Mouse (Mus musculus) limb, embryonic 11.5 days (tissue): ENCODE data around the gene Stt3b. TPM values are rescaled to one million over a fixed set of nuclear protein-coding genes. Genes with fewer than 3 reads are reported as not detected.
A peak's percentile ranks its signal among the peaks of the same experiment; 100 is the strongest.

Source experiments
- ATAC-seq: fragments of 200-750 bp; cut with Nextera tagmentation; 2 replicates; pipeline ENCODE4 v1.8.0; 2017; ENCODE audit warnings: low read depth; ENCODE audit not compliant: insufficient number of reproducible peaks, low FRiP score, low TSS enrichment
- DNase-seq: peaks from one replicate; pipeline ENCODE4 v3.0.0-alpha.2; 2015; ENCODE audit warnings: low spot score
- H3K27ac ChIP-seq: fragments of 300-500 bp; sonication (generic); replicated peaks from 2 replicates; pipeline ENCODE4 v1.5.1; 2014; ENCODE audit warnings: low read depth, mild to moderate bottlenecking, low read length
- H3K27me3 ChIP-seq: fragments of 300-500 bp; sonication (generic); 2 replicates; pipeline ENCODE4 v1.6.1; 2014; ENCODE audit warnings: mild to moderate bottlenecking, low read length, mixed read lengths; ENCODE audit not compliant: control insufficient read depth, insufficient read depth
- H3K36me3 ChIP-seq: fragments of 300-500 bp; sonication (generic); 2 replicates; pipeline ENCODE4 v1.6.1; 2014; ENCODE audit warnings: mild to moderate bottlenecking, low read length, moderate library complexity, mixed read lengths; ENCODE audit not compliant: control insufficient read depth, insufficient read depth
- H3K4me1 ChIP-seq: fragments of 300-500 bp; sonication (generic); 2 replicates; pipeline ENCODE4 v1.6.1; 2014; ENCODE audit warnings: low read length, mixed read lengths; ENCODE audit not compliant: control insufficient read depth, insufficient read depth
- H3K4me2 ChIP-seq: fragments of 300-500 bp; sonication (generic); 2 replicates; pipeline ENCODE4 v1.6.1; 2014; ENCODE audit warnings: low read depth, mild to moderate bottlenecking, moderate library complexity; ENCODE audit not compliant: severe bottlenecking
- H3K4me3 ChIP-seq: fragments of 300-500 bp; sonication (generic); 2 replicates; pipeline ENCODE4 v1.5.1; 2014; ENCODE audit warnings: low read depth, low read length
- H3K9ac ChIP-seq: fragments of 300-500 bp; sonication (generic); 2 replicates; pipeline ENCODE4 v1.6.1; 2014; ENCODE audit warnings: mild to moderate bottlenecking, low read length
- H3K9me3 ChIP-seq: fragments of 300-500 bp; sonication (generic); 2 replicates; pipeline ENCODE4 v1.6.1; 2016; ENCODE audit warnings: low read length; ENCODE audit not compliant: control insufficient read depth
- WGBS: fragments of 180-500 bp; shearing (Covaris S2); extraction: QIAGEN DNeasy Blood & Tissue Kit; methylation state at CpG from one replicate; pipeline ENCODE4 v1.1.7; 2014; 5-methylcytosine and 5-hydroxymethylcytosine counted together
- polyA plus RNA-seq: library from polyadenylated mRNA; unstranded; fragments of >200 nt; fragmentation: Nextera tagmentation; extraction: Ambion mirVana; gene quantifications from 2 replicates; pipeline ENCODE4 v1.2.1, GENCODE M21; 2014

Stt3b gene
- polyA plus RNA-seq, 1 experiment from 2014 or later: 109 TPM

GRCm38 (mm10) chr9:115323572-115323971 is 13.4 kb upstream of the Stt3b start:
- Histone ChIP-seq H3K27me3 (no peaks in the 10 kb centered on the region), H3K9me3 (no peaks in the 10 kb centered on the region), H3K4me2 (no peak overlapping the region), H3K36me3 (no peaks in the 10 kb centered on the region), H3K27ac (no peak overlapping the region), H3K9ac (no peak overlapping the region), H3K4me3 (no peak overlapping the region), H3K4me1 (no peaks in the 10 kb centered on the region)
- 37% methylated on average over 10 of the region's 10 CpGs for WGBS
- DNase-seq (no peak), ATAC-seq (no peak)

- Histone ChIP-seq H3K4me1 (no peaks in the 10 kb centered on the region), H3K9ac (no peak overlapping the region), H3K36me3 (no peaks in the 10 kb centered on the region), H3K4me2 (no peak overlapping the region), H3K9me3 (no peaks in the 10 kb centered on the region), H3K27ac (no peak overlapping the region), H3K4me3 (no peak overlapping the region), H3K27me3 (no peaks in the 10 kb centered on the region)
- ATAC-seq (no peak), DNase-seq (no peak)
- WGBS: 96% methylated on average over 6 of the region's 6 CpGs
Measured at GRCm38 (mm10) chr9:115322385-115322784, 12.2 kb upstream of the Stt3b start.

- H3K36me3 ChIP-seq: no peaks in the 10 kb centered on the region
- no peaks in the 10 kb centered on the region for H3K27me3 ChIP-seq
- H3K4me1 ChIP-seq: no peaks in the 10 kb centered on the region
- ATAC-seq (no peak), DNase-seq (no peak)
- WGBS: 78% methylated on average over 6 of the region's 6 CpGs
- H3K4me3 ChIP-seq: no peak overlapping the region
- no peak overlapping the region for H3K4me2 ChIP-seq
- no peak overlapping the region for H3K27ac ChIP-seq
- H3K9me3 ChIP-seq: no peaks in the 10 kb centered on the region
- H3K9ac ChIP-seq: no peak overlapping the region
Measured at GRCm38 (mm10) chr9:115321052-115321451, 10.8 kb upstream of the Stt3b start.

- 85% methylated on average over 4 of the region's 4 CpGs for WGBS
- H3K4me3 ChIP-seq: no peak overlapping the region
Measured at GRCm38 (mm10) chr9:115320156-115320555, 9.9 kb upstream of the Stt3b start.

GRCm38 (mm10) chr9:115318621-115319375 is 8.6 kb upstream of the Stt3b start:
- H3K9me3 ChIP-seq: no peaks in the 10 kb centered on the region
- no peak overlapping the region for H3K27ac ChIP-seq
- H3K27me3 ChIP-seq: no peaks in the 10 kb centered on the region
- H3K4me1 ChIP-seq: no peaks in the 10 kb centered on the region
- WGBS: 77% methylated on average over 6 of the region's 6 CpGs
- no peak for DNase-seq
- H3K4me3 ChIP-seq: no peak overlapping the region
- H3K36me3 ChIP-seq: no peaks in the 10 kb centered on the region
- ATAC-seq: no peak
- H3K9ac ChIP-seq: no peak overlapping the region
- no peak overlapping the region for H3K4me2 ChIP-seq

More at GRCm38 (mm10) chr9:115320156-115320555, 9.9 kb upstream of the Stt3b start:
- H3K27me3 ChIP-seq: no peaks in the 10 kb centered on the region
- ATAC-seq (no peak), DNase-seq (no peak)
- H3K36me3 ChIP-seq: no peaks in the 10 kb centered on the region
- no peak overlapping the region for H3K4me2 ChIP-seq
- no peak overlapping the region for H3K9ac ChIP-seq
- H3K27ac ChIP-seq: no peak overlapping the region
- no peaks in the 10 kb centered on the region for H3K4me1 ChIP-seq
- H3K9me3 ChIP-seq: no peaks in the 10 kb centered on the region

GRCm38 (mm10) chr9:115317049-115317448 is 6.8 kb upstream of the Stt3b start:
- Histone ChIP-seq H3K27ac (no peak overlapping the region), H3K36me3 (no peaks in the 10 kb centered on the region), H3K27me3 (no peaks in the 10 kb centered on the region), H3K4me1 (no peaks in the 10 kb centered on the region), H3K9ac (no peak overlapping the region), H3K9me3 (no peaks in the 10 kb centered on the region), H3K4me3 (no peak overlapping the region), H3K4me2 (no peak overlapping the region)
- WGBS: 88% methylated on average over 5 of the region's 5 CpGs
- ATAC-seq (no peak), DNase-seq (no peak)

- 0 out of 2 replicates have a peak overlapping the region, but pooled peaks have one; percentile 7 for H3K4me3 ChIP-seq
- H3K9ac ChIP-seq: no peak overlapping the region
- 9% methylated on average over 10 of the region's 10 CpGs for WGBS
- H3K27me3 ChIP-seq: no peaks in the 10 kb centered on the region
- ATAC-seq (no peak), DNase-seq (no peak)
- H3K4me1 ChIP-seq: 0 out of 2 replicates have a peak, but pooled peaks cover 2% of the 10 kb centered on the region
- H3K9me3 ChIP-seq: no peaks in the 10 kb centered on the region
- H3K27ac ChIP-seq: no peak overlapping the region
- peak overlapping the region; percentile 23; the same call in 1 of the 2 replicates for H3K4me2 ChIP-seq
- no peaks in the 10 kb centered on the region for H3K36me3 ChIP-seq
Measured at GRCm38 (mm10) chr9:115314556-115314955, 4.3 kb upstream of the Stt3b start.

GRCm38 (mm10) chr9:115313830-115314229 is 3.6 kb upstream of the Stt3b start:
- no peak for ATAC-seq
- no peaks in the 10 kb centered on the region for H3K27me3 ChIP-seq
- DNase-seq: no peak
- H3K9ac ChIP-seq: no peak overlapping the region
- WGBS: 86% methylated on average over 5 of the region's 5 CpGs
- H3K4me2 ChIP-seq: no peak overlapping the region
- H3K9me3 ChIP-seq: no peaks in the 10 kb centered on the region
- no peak overlapping the region for H3K4me3 ChIP-seq
- 0 out of 2 replicates have a peak, but pooled peaks cover 2% of the 10 kb centered on the region for H3K4me1 ChIP-seq
- no peaks in the 10 kb centered on the region for H3K36me3 ChIP-seq
- no peak overlapping the region for H3K27ac ChIP-seq

GRCm38 (mm10) chr9:115311223-115311520 is 951 bp upstream of the Stt3b start:
- WGBS: 9% methylated on average over 5 of the region's 5 CpGs
- Histone ChIP-seq H3K9me3 (no peaks in the 10 kb centered on the region), H3K27me3 (no peaks in the 10 kb centered on the region), H3K27ac (no peak overlapping the region; the same call in 1 of the 2 replicates), H3K4me3 (peak overlapping the region; percentile 98), H3K4me1 (peaks cover 12% of the 10 kb centered on the region), H3K9ac (peak overlapping the region; percentile 85), H3K4me2 (peak overlapping the region; percentile 62), H3K36me3 (no peaks in the 10 kb centered on the region)
- peak; percentile 50 for DNase-seq
- ATAC-seq: no peak
